Mouse (Mus musculus): ENCODE measurements around the gene 4930558K02Rik.

DNA sequence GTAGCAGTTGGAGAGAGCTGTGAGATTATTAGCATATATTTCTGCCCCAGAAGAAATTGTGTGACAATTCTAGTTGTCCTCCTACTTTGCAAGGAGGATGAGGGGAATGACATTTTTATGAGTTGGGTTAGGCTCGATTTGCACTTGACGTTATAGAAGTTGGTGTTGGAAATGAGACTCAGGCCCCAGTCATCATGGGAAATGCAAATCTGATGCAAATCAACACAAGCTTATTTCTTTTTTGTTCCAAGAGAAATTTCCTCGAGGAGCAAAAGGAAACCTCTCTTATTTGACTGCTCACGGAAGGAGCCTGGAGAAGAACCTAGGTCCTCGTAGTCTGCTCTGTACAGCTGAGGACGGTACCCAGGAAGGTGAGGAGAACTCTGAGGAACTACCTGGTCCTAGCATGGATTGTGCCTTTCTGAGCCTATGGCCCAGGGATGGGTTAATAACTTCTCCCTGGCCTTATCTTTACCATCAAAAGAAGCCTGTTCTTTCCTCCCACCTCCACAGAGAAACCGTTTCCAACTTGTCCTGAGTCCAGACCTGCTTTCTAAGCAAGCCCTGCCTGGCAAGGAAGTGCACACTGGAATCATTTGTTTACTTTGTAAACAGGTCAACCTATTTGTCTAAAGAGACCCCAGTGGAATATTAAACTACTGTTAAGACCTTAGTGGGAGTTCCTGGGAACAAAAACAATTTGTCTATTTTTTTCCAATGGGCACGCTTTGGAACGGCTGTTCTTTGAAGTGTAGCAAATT, 76.6 kb downstream of the 4930558K02Rik start:
- TF ChIP-seq CTCF (IDR thresholded peaks at IDR 0.05; ENCODE audit: low read depth): no peak
- no peak for TF ChIP-seq EP300 (IDR thresholded peaks at IDR 0.05; ENCODE audit: low read depth)

All from heart, postnatal 0 days (tissue).